Mouse (Mus musculus): ENCODE data around the gene Mrvi1.

Mrvi1 gene

DNA sequence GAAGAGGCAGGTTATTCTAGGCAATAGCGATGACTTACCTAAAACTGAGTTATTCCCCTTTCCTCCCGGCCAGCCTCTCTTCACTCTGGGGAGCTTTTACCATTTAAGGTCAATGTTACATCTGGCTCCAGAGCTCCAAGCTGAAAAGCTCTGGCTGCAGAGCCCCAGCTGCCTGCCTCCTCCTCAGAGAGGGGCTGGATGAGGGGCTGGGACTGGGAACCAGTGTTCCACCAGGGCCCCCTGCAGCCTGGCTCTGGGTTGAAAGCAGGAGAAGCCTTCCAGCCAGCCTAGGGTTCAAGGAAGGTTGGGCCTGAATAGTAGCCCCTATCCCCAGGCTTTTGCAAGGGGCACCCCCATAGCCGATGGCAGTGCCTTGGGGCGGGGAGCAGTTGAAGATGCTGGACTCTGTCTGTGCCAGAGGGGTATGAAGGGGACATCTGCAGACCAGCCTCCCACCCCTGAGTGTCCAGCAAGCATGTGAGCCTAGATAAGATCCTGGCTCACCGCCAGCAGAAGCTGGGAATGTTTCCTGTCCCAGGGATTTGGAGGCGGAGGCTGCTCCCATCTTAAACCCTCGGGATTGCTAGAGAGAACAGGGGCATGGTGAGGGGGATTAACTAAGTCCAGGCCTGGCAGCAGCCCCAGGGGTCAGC is at the start of gene Mrvi1:
Mrvi1 (minus strand) TSS at position 409 of the 653 bp plus-strand sequence.
- no peaks in the 10 kb centered on the region for H3K27me3 ChIP-seq (ENCODE audit: insufficient read depth, low read length)
- no peaks in the 10 kb centered on the region for H3K9me3 ChIP-seq (ENCODE audit: low read length)
- no peaks in the 10 kb centered on the region for H3K4me1 ChIP-seq (replicated peaks; ENCODE audit: low read depth, low read length)
- H3K4me3 ChIP-seq (replicated peaks; ENCODE audit: low read length), result no peak within 1 kb of the TSS
- no peak for TF ChIP-seq POU5F1 (IDR thresholded peaks at IDR 0.05; ENCODE audit: borderline replicate concordance, low read length)
- TF ChIP-seq NANOG (IDR thresholded peaks at IDR 0.05; ENCODE audit: borderline replicate concordance, low read length), result no peak
- TF ChIP-seq CTCF (conservative IDR thresholded peaks at IDR 0.05; ENCODE audit: low read length), result no peak
- no peaks in the 10 kb centered on the region for H3K36me3 ChIP-seq (ENCODE audit: insufficient read depth, low read length)

DNA sequence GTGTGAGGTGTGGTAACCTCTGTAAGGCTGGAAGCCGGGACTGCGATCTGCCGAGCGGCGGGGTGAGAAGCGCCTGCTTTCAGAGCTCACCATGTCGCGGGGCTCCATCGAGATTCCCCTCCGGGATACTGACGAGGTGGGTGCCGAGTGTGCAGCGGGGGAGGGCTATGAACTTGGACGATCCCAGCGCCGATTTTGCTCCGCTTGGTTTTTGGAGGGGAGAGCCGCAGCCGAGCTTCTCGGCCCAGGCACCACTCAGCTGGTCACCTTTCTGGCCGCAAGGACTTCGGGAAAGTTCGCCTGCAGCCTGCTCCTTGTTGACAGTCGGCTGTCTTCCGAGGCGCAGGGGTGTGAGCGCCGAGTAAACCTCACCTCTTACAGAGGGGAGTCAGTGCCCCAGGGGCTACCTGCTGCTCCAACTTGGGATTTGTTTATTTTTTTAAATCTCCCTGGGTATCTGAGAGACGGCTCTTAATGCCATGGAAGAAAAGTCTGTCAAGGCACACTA is 46.8 kb upstream of the Mrvi1 start:
- Histone ChIP-seq H3K36me3 (ENCODE audit: insufficient read depth, low read length) (peaks cover 33% of the 10 kb centered on the region), H3K9me3 (ENCODE audit: low read length) (peaks cover 5% of the 10 kb centered on the region), H3K27me3 (ENCODE audit: insufficient read depth, low read length) (no peaks in the 10 kb centered on the region), H3K4me1 (replicated peaks; ENCODE audit: low read depth, low read length) (peaks cover 48% of the 10 kb centered on the region), H3K4me3 (replicated peaks; ENCODE audit: low read length) (peak overlapping the region; percentile 99)
- TF ChIP-seq POU5F1 (IDR thresholded peaks at IDR 0.05; ENCODE audit: borderline replicate concordance, low read length), result no peak
- no peak for TF ChIP-seq CTCF (conservative IDR thresholded peaks at IDR 0.05; ENCODE audit: low read length)
- no peak for TF ChIP-seq NANOG (IDR thresholded peaks at IDR 0.05; ENCODE audit: borderline replicate concordance, low read length)

DNA sequence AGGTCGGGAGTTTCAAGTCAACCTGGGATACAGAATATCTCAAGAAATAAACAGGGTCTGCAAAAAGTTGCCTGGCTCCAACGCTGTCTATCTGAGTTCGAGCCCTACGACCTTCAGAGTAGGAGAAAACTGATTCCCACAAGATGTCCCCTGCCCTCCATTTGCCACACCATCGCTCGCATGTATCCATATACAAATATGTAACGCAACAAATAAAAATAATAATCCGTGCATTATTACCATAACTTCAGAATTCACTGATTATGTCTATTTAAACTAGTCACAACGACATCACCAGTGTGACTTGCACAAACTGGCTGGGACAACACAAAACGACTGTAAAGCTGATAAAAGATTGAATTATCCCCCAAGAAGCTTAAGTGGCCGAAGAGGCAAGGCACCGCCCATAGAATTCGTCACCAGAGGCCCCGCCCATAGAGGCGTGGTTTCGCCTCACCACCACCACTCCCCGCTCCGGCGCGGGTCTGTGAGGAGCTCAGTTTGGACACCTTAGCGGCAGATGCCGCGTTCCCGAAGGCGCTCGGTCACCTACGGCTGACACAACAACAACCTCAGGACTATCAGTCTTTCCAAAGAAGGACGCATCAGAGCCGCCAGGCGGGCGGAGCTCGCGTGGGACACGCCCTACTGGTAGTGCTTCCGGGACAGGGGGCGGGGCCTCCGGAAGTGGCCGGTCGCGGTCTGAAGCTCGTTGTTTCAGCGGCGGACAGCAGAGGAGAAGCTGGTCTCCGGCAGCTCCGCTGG is 46.2 kb upstream of the Mrvi1 start, which contains the start of gene Ctr9:
Ctr9 (plus strand) TSS at position 671 of the 765 bp plus-strand sequence.
- no peak for TF ChIP-seq NANOG (IDR thresholded peaks at IDR 0.05; ENCODE audit: borderline replicate concordance, low read length)
- no peak for TF ChIP-seq POU5F1 (IDR thresholded peaks at IDR 0.05; ENCODE audit: borderline replicate concordance, low read length)
- no peak for TF ChIP-seq CTCF (conservative IDR thresholded peaks at IDR 0.05; ENCODE audit: low read length)
- peaks cover 54% of the 10 kb centered on the region for H3K4me1 ChIP-seq (replicated peaks; ENCODE audit: low read depth, low read length)
- H3K9me3 ChIP-seq (ENCODE audit: low read length), result no peaks in the 10 kb centered on the region; the same call in 1 of the 2 replicates
- H3K4me3 ChIP-seq (replicated peaks; ENCODE audit: low read length), result peak within 1 kb of the TSS; percentile 99
- peaks cover 28% of the 10 kb centered on the region for H3K36me3 ChIP-seq (ENCODE audit: insufficient read depth, low read length)
- H3K27me3 ChIP-seq (ENCODE audit: insufficient read depth, low read length), result no peaks in the 10 kb centered on the region

- Histone ChIP-seq H3K27me3 (ENCODE audit: insufficient read depth, low read length) (no peaks in the 10 kb centered on the region), H3K36me3 (ENCODE audit: insufficient read depth, low read length) (no peaks in the 10 kb centered on the region), H3K4me1 (replicated peaks; ENCODE audit: low read depth, low read length) (peaks cover 43% of the 10 kb centered on the region), H3K4me3 (replicated peaks; ENCODE audit: low read length) (no peak overlapping the region), H3K9me3 (ENCODE audit: low read length) (no peaks in the 10 kb centered on the region)
- no peak for TF ChIP-seq CTCF (conservative IDR thresholded peaks at IDR 0.05; ENCODE audit: low read length)
- TF ChIP-seq NANOG (IDR thresholded peaks at IDR 0.05; ENCODE audit: borderline replicate concordance, low read length), result no peak
- no peak for TF ChIP-seq POU5F1 (IDR thresholded peaks at IDR 0.05; ENCODE audit: borderline replicate concordance, low read length)
These were observed 42.7 kb upstream of the Mrvi1 start for GRCm38 (mm10) chr7:111024912-111025311.

DNA sequence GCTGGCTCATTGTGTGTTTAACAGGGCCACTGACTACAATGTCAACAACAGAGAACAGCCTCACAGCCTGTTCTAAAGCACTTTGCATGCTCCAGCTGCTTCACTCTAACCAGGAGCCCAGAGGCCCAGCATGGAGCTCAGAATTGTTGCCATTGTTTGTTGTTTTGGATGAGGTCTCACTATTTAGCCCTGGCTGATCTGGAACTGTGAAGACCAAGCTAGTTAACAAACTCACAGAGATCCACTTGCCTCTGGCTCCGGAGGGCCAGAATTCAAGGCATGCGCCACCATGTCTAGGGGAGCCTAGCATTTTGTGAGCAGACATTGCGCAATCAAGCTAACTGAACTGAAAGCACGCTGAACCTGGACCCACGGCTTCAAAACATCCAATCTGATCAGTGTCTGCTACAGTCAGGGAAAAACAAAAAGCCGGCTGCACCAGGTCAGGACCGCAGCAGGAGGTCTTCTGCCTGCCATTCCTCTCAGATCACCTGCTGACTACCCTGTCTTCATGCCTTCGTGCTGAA is 41.9 kb upstream of the Mrvi1 start:
- Histone ChIP-seq H3K36me3 (ENCODE audit: insufficient read depth, low read length) (no peaks in the 10 kb centered on the region), H3K4me1 (replicated peaks; ENCODE audit: low read depth, low read length) (peaks cover 37% of the 10 kb centered on the region), H3K4me3 (replicated peaks; ENCODE audit: low read length) (peak overlapping the region; percentile 37; the same call in 1 of the 2 replicates), H3K9me3 (ENCODE audit: low read length) (no peaks in the 10 kb centered on the region), H3K27me3 (ENCODE audit: insufficient read depth, low read length) (no peaks in the 10 kb centered on the region)
- no peak for TF ChIP-seq POU5F1 (IDR thresholded peaks at IDR 0.05; ENCODE audit: borderline replicate concordance, low read length)
- peak; percentile 4; the same call in 1 of the 2 replicates for TF ChIP-seq NANOG (IDR thresholded peaks at IDR 0.05; ENCODE audit: borderline replicate concordance, low read length)

- TF ChIP-seq POU5F1 (IDR thresholded peaks at IDR 0.05; ENCODE audit: borderline replicate concordance, low read length), result no peak
- TF ChIP-seq CTCF (conservative IDR thresholded peaks at IDR 0.05; ENCODE audit: low read length), result no peak
- TF ChIP-seq NANOG (IDR thresholded peaks at IDR 0.05; ENCODE audit: borderline replicate concordance, low read length), result no peak
- no peaks in the 10 kb centered on the region for H3K27me3 ChIP-seq (ENCODE audit: insufficient read depth, low read length)
- no peaks in the 10 kb centered on the region for H3K9me3 ChIP-seq (ENCODE audit: low read length)
- no peaks in the 10 kb centered on the region for H3K36me3 ChIP-seq (ENCODE audit: insufficient read depth, low read length)
- H3K4me3 ChIP-seq (replicated peaks; ENCODE audit: low read length), result no peak overlapping the region
- peaks cover 25% of the 10 kb centered on the region for H3K4me1 ChIP-seq (replicated peaks; ENCODE audit: low read depth, low read length)
These were observed 38.6 kb upstream of the Mrvi1 start for GRCm38 (mm10) chr7:111020814-111021213.

GRCm38 (mm10) chr7:111016921-111017320 is 34.7 kb upstream of the Mrvi1 start:
- TF ChIP-seq POU5F1 (IDR thresholded peaks at IDR 0.05; ENCODE audit: borderline replicate concordance, low read length) (no peak), NANOG (IDR thresholded peaks at IDR 0.05; ENCODE audit: borderline replicate concordance, low read length) (no peak), CTCF (conservative IDR thresholded peaks at IDR 0.05; ENCODE audit: low read length) (no peak)
- H3K9me3 ChIP-seq (ENCODE audit: low read length), result peaks cover 6% of the 10 kb centered on the region
- H3K27me3 ChIP-seq (ENCODE audit: insufficient read depth, low read length), result no peaks in the 10 kb centered on the region
- no peak overlapping the region for H3K4me3 ChIP-seq (replicated peaks; ENCODE audit: low read length)
- no peaks in the 10 kb centered on the region for H3K4me1 ChIP-seq (replicated peaks; ENCODE audit: low read depth, low read length)
- no peaks in the 10 kb centered on the region for H3K36me3 ChIP-seq (ENCODE audit: insufficient read depth, low read length)

DNA sequence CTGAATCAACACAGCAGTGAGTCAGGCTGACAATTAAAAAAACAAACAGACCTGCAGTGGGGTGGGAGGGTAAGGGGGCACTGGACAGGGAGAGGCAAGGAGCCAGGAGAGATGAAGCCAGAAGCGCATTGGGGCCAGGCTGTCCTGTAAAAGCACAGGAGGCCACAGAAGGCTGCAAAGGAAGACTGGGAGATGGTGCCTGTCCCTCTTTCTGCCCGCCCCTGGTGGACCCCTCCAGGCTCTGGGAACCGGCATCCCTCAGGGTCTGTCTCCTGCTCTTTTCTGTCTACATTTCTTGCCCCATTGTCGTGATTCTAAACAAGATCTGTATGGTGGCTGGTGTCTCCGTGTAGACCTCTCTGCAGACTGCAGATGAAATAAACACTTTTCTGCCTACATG is 33.5 kb upstream of the Mrvi1 start:
- Histone ChIP-seq H3K4me3 (replicated peaks; ENCODE audit: low read length) (no peak overlapping the region), H3K4me1 (replicated peaks; ENCODE audit: low read depth, low read length) (no peaks in the 10 kb centered on the region), H3K36me3 (ENCODE audit: insufficient read depth, low read length) (no peaks in the 10 kb centered on the region), H3K27me3 (ENCODE audit: insufficient read depth, low read length) (no peaks in the 10 kb centered on the region), H3K9me3 (ENCODE audit: low read length) (peaks cover 17% of the 10 kb centered on the region)
- TF ChIP-seq CTCF (conservative IDR thresholded peaks at IDR 0.05; ENCODE audit: low read length) (no peak), NANOG (IDR thresholded peaks at IDR 0.05; ENCODE audit: borderline replicate concordance, low read length) (no peak), POU5F1 (IDR thresholded peaks at IDR 0.05; ENCODE audit: borderline replicate concordance, low read length) (no peak)

Data from E14TG2a.4 (cell line).